ENCODE assay signal across 8 mouse cellular contexts in the genomic region with DNA sequence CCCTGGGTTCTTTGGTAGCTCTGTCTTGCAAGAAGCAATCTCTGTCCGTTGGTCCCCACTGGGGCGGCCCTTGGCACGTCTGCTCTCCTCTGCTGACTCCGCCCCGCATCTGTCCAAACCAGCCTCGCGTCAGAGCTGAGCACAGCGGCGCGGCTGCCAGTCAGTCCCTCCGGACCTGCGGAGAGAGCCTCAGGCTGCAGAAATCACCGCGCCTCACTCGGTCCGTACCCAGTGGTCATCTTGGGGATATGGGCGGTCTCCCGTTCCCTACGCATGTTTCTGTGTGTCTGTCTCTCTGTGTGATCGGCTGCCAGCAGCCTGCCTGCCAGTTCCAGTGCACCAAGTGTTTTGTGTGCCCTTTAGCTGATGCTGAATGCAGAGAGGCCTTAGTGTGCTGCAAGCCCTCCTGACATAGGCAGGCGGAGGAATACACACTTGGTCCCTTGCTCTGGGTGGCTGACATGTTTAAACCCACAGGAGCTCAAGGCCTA. TPM values are rescaled to one million over a fixed set of nuclear protein-coding genes. Genes with fewer than 3 reads are reported as not detected.
DNase-seq lines count a peak whose midpoint lies in the region; ATAC-seq lines count a peak whose summit lies in the region.

A gene (plus strand): TSS at position 116 of the 491 bp plus-strand sequence.

- H3K9ac ChIP-seq in hindbrain, embryonic 14.5 days, result peak within 1 kb of the TSS; percentile 69
- peak within 1 kb of the TSS; percentile 33 for H3K9ac ChIP-seq in lung, embryonic 16.5 days (ENCODE audit: low read length)

- H3K27ac ChIP-seq in hindbrain, embryonic 14.5 days, result peak within 1 kb of the TSS; percentile 91
- no peak within 1 kb of the TSS for H3K27ac ChIP-seq in lung, embryonic 16.5 days (ENCODE audit: low read length)

- peak; percentile 88 for DNase-seq in Muller cell, postnatal 12 days (ENCODE audit: inconsistent ontology term)
- peak; percentile 78 to 80 for DNase-seq in cerebellum, postnatal 25 days
- DNase-seq in frontal cortex, postnatal 36 days (ENCODE audit: low spot score in 2 of 2), result peak; percentile 68 to 69
- peak; percentile 68 for DNase-seq in hindbrain, embryonic 14.5 days (ENCODE audit: low spot score)
- DNase-seq in layer of hippocampus, postnatal 25 days (ENCODE audit: extremely low spot score in 1 of 2, low spot score in 1 of 2), result peak; percentile 50 to 56
- peak; percentile 75 for DNase-seq in right cerebral cortex, adult 18-20 months

- H3K36me3 ChIP-seq in hindbrain, embryonic 14.5 days (replicated peaks; ENCODE audit: control insufficient read depth, insufficient read depth), result no peaks in the 10 kb centered on the region
- no peaks in the 10 kb centered on the region for H3K36me3 ChIP-seq in lung, embryonic 16.5 days (ENCODE audit: control insufficient read depth, insufficient read depth, low read length)

- no peaks in the 10 kb centered on the region for H3K27me3 ChIP-seq in hindbrain, embryonic 14.5 days (ENCODE audit: control insufficient read depth, insufficient read depth, low read length)
- no peaks in the 10 kb centered on the region for H3K27me3 ChIP-seq in lung, embryonic 16.5 days (ENCODE audit: control insufficient read depth, insufficient read depth, low read depth, low read length)

- H3K4me2 ChIP-seq in hindbrain, embryonic 14.5 days (replicated peaks), result peak within 1 kb of the TSS; percentile 38
- H3K4me2 ChIP-seq in lung, embryonic 16.5 days (ENCODE audit: low read depth, low read length), result peak within 1 kb of the TSS; percentile 49

- 9% methylated on average over 21 of the region's 21 CpGs for whole genome bisulfite sequencing in hindbrain, embryonic 14.5 days
- WGBS in lung, embryonic 16.5 days, result 6% methylated on average over 17 of the region's 21 CpGs

- peak within 1 kb of the TSS; percentile 43 for H3K4me3 ChIP-seq in hindbrain, embryonic 14.5 days (replicated peaks; ENCODE audit: low read length)
- H3K4me3 ChIP-seq in lung, embryonic 16.5 days (ENCODE audit: low read length), result peak within 1 kb of the TSS; percentile 38

- peak; percentile 98 for ATAC-seq in hindbrain, embryonic 14.5 days (ENCODE audit: low FRiP score)
- peak; percentile 99 for ATAC-seq in lung, embryonic 16.5 days (ENCODE audit: low read depth)
- no peak for ATAC-seq in megakaryocyte-erythroid progenitor cell, adult 5-6 weeks (replicated peaks; ENCODE audit: low FRiP score, low TSS enrichment, poor library complexity, severe bottlenecking)

- H3K4me1 ChIP-seq in hindbrain, embryonic 14.5 days (replicated peaks; ENCODE audit: control insufficient read depth, insufficient read depth, low read length), result no peaks in the 10 kb centered on the region; the same call in 1 of the 2 replicates
- H3K4me1 ChIP-seq in lung, embryonic 16.5 days (replicated peaks; ENCODE audit: control insufficient read depth, insufficient read depth, low read length), result no peaks in the 10 kb centered on the region

- H3K9me3 ChIP-seq in hindbrain, embryonic 14.5 days (ENCODE audit: control insufficient read depth, low read length), result no peaks in the 10 kb centered on the region
- H3K9me3 ChIP-seq in lung, embryonic 16.5 days (ENCODE audit: control insufficient read depth, low read length), result no peaks in the 10 kb centered on the region

RNA-seq across cellular contexts. Expression of the gene that starts here (rescaled TPM):
- polyA plus RNA-seq in hindbrain, embryonic 14.5 days (2014; fragmentation: Nextera tagmentation; extraction: Ambion mirVana), result 2.6 and 2.7 TPM in 2 replicates
- 1 to 10 TPM; 4.2 to 4.4 TPM for total RNA-seq in layer of hippocampus, postnatal 25 days (2021)
- 0.08 and 0.09 TPM in 2 replicates for polyA plus RNA-seq in lung, embryonic 16.5 days (2015; fragmentation: Nextera tagmentation; extraction: Ambion mirVana)
- not detected in 2 replicates for total RNA-seq in megakaryocyte-erythroid progenitor cell, adult 5-6 weeks (2014; fragmentation: Nextera tagmentation)
- total RNA-seq in megakaryocyte-erythroid progenitor cell, adult 5-6 weeks (2017), result not detected in 2 replicates

Comparison
In these comparisons a context has a peak if more than half of its experiments do, and no peak if none do; other contexts are left out.
1. RNA of the gene that starts here (total RNA-seq): 4.2 to 4.4 TPM in layer of hippocampus, postnatal 25 days; not detected in megakaryocyte-erythroid progenitor cell, adult 5-6 weeks; every median in the first group is over 4 times any median in the second.
2. Peak in ATAC-seq, H3K4me3 ChIP-seq, H3K9ac ChIP-seq and H3K4me2 ChIP-seq in lung, embryonic 16.5 days; RNA of the gene not detected or under 1 TPM.
3. Peak in every context shown above with its lines, with median percentiles within 50 percentile points of each other: DNase-seq.